Mouse (Mus musculus) large intestine, adult 2 months (tissue): ENCODE data around the gene 1700037H04Rik. TPM values are rescaled to one million over a fixed set of nuclear protein-coding genes. Genes with fewer than 3 reads are reported as not detected.

Experiments
- DNase-seq: peaks from one replicate; pipeline ENCODE4 v3.0.0-alpha.2; 2012; ENCODE audit warnings: low read depth, low spot score
- WGBS: fragments of 180-500 bp; shearing (Covaris S2); methylation state at CpG from one replicate; pipeline ENCODE4 v1.1.7; 2018; 5-methylcytosine and 5-hydroxymethylcytosine counted together
- polyA plus RNA-seq: library from polyadenylated mRNA; depleted of rRNA; stranded (reverse); fragments of >200 nt; gene quantifications from 2 replicates; pipeline ENCODE4 v1.2.3, GENCODE M21; 2012

1700037H04Rik gene
- polyA plus RNA-seq, 1 experiment, result 59.4 TPM

GRCm38 (mm10) chr2:131149254-131149578 is 10.7 kb downstream of the 1700037H04Rik start:
- DNase-seq, result no peak
- 96% methylated on average over 3 of the region's 3 CpGs for WGBS

GRCm38 (mm10) chr2:131148353-131149253 is 11.3 kb downstream of the 1700037H04Rik start:
- DNase-seq, result no peak

GRCm38 (mm10) chr2:131147043-131147365 is 12.9 kb downstream of the 1700037H04Rik start:
- 95% methylated on average over 8 of the region's 8 CpGs for WGBS

More at GRCm38 (mm10) chr2:131148353-131149253, 11.3 kb downstream of the 1700037H04Rik start:
- 84% methylated on average over 8 of the region's 8 CpGs for WGBS

GRCm38 (mm10) chr2:131146193-131147042 is 13.5 kb downstream of the 1700037H04Rik start:
- WGBS, result 91% methylated on average over 21 of the region's 21 CpGs
- no peak for DNase-seq

More at GRCm38 (mm10) chr2:131147043-131147365, 12.9 kb downstream of the 1700037H04Rik start:
- DNase-seq, result no peak

- DNase-seq, result no peak
- 90% methylated on average over 2 of the region's 2 CpGs for WGBS
Observed at GRCm38 (mm10) chr2:131145536-131145935, 14.3 kb downstream of the 1700037H04Rik start.

- DNase-seq, result no peak
- WGBS, result 79% methylated on average over 13 of the region's 13 CpGs
Observed at GRCm38 (mm10) chr2:131145121-131145520, 14.8 kb downstream of the 1700037H04Rik start.

- WGBS, result 70% methylated on average over 22 of the region's 22 CpGs
- no peak for DNase-seq
Observed at GRCm38 (mm10) chr2:131143007-131143780, 16.7 kb downstream of the 1700037H04Rik start.

GRCm38 (mm10) chr2:131142592-131142991 is 17.3 kb downstream of the 1700037H04Rik start:
- no peak for DNase-seq

GRCm38 (mm10) chr2:131141336-131141986 is 18.4 kb downstream of the 1700037H04Rik start:
- DNase-seq, result no peak
- 84% methylated on average over 8 of the region's 8 CpGs for WGBS

More at GRCm38 (mm10) chr2:131142592-131142991, 17.3 kb downstream of the 1700037H04Rik start:
- WGBS, result 33% methylated on average over 18 of the region's 18 CpGs

- 68% methylated on average over 5 of the region's 5 CpGs for WGBS
- DNase-seq, result no peak
Observed at GRCm38 (mm10) chr2:131140533-131140905, 19.4 kb downstream of the 1700037H04Rik start.

GRCm38 (mm10) chr2:131139886-131140532 is 19.9 kb downstream of the 1700037H04Rik start:
- WGBS, result 21% methylated on average over 5 of the region's 5 CpGs
- DNase-seq, result no peak

- 90% methylated on average over 5 of the region's 5 CpGs for WGBS
Observed at GRCm38 (mm10) chr2:131139287-131139686, 20.6 kb downstream of the 1700037H04Rik start.

GRCm38 (mm10) chr2:131138760-131139159 is 21.1 kb downstream of the 1700037H04Rik start:
- WGBS, result 84% methylated on average over 7 of the region's 7 CpGs
- no peak for DNase-seq

More at GRCm38 (mm10) chr2:131139287-131139686, 20.6 kb downstream of the 1700037H04Rik start:
- no peak for DNase-seq

GRCm38 (mm10) chr2:131138296-131138695 is 21.6 kb downstream of the 1700037H04Rik start:
- DNase-seq, result no peak
- 92% methylated on average over 4 of the region's 4 CpGs for WGBS

GRCm38 (mm10) chr2:131135521-131136139 is 24.3 kb downstream of the 1700037H04Rik start:
- DNase-seq, result no peak
- WGBS, result 83% methylated on average over 11 of the region's 11 CpGs

- DNase-seq, result no peak
- 85% methylated on average over 8 of the region's 8 CpGs for WGBS
Observed at GRCm38 (mm10) chr2:131134826-131135400, 25.0 kb downstream of the 1700037H04Rik start.

- 65% methylated on average over 1 of the region's 1 CpGs for WGBS
- no peak for DNase-seq
Observed at GRCm38 (mm10) chr2:131134381-131134780, 25.5 kb downstream of the 1700037H04Rik start.
